Mouse (Mus musculus) lung, postnatal 10 days (tissue): ENCODE data around the gene Gls.

Experiments used
- DNase-seq: peaks from one replicate; pipeline ENCODE4 v3.0.0; 2021

The Gls gene

DNA sequence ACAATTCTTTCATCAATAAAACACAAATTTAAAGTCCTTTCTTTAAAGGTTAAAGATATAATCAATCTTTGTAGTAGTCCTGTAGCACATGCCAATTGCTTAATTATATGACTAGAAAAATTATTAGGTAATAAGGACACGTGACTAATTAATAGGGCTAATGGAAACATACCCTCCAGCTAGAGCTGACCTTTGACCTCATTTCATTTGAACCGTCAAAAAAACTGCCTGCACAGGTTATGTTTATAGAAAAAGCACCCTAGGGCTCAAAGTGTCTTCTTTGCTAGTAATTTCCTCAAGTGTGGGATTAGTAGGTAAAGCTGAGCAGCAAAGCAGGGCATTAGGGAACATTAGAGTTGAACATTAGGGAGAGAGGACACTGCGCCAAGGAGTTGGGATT is 9.2 kb upstream of the Gls start:
- no peak for DNase-seq

DNA sequence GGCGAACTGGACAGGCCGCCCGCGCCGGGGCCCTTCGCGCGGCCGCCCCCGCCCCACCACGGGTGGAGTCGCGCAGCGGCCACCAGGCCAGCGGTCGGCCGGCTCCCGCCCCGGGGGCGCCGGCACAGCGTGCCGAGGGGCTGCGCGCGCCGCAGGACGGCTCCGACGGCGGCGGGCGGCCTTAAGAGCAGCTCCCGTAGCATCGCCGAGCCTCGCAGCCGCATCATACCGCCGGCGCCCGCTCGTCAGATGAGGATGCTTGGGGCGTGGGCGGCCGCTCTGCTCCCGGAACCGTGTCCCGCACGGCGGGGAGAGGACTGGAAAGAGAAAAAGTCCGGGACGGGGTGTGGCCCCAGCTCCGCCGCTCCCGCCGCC is 279 bp downstream of the Gls start:
- DNase-seq: no peak

DNA sequence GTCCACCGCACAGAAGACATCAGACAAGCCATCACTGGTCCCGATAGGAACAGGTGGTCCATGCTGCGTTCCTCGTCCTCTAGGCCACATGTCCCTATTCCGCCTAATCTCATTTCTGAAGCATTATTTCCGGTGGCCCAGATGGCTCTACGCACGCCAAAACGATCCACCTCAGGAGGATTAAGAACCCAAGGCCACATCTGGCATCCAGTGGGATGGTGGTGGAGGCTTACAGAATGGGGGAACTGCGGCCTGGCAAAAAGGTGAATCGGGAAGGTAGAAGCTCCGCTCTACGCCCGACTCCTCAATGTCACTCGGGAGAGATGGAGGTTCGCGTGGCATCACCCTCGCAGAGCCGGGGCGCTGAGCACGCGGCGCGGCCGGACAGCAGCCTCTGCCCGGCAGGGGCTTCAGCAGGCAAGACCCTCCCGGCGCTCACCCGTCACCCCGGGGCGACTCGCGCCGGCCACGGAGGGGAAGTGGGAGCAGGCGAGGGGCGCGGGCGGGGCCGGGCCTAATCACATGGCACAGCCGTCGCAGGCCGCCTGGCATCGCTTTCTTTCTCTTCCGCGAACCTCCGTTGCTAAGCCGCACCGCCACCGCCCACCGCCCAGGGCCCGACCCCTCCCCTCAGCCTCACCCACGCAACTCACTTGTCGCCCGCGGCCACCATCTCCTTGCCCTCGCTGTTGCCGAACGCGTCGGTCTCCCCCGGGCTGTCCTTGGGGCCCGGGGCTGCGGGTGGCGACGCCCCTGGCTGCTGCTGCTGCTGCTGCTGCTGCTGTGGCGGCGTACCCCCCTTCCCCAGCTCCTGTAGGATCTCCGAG is 880 bp downstream of the Gls start:
- DNase-seq: peak; percentile 73

DNA sequence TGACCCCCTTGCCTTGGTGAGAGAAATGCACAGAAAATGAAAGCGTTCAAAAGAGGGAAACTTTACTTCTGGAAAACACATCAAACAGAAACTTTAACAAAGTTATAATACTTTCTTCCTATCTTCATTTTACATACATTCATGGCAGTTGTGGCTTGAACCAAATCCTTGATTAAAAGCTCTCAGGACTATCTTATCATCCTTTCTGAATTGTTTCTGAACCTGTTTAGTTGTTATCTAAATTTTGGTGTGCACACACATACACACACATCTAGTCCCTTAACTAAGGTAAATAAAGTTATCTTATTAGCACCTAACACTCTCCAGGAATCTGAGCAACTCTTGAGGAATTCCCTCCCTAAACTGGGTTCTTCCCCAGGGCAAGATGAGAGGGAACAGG is 2.6 kb downstream of the Gls start:
- DNase-seq: no peak

DNA sequence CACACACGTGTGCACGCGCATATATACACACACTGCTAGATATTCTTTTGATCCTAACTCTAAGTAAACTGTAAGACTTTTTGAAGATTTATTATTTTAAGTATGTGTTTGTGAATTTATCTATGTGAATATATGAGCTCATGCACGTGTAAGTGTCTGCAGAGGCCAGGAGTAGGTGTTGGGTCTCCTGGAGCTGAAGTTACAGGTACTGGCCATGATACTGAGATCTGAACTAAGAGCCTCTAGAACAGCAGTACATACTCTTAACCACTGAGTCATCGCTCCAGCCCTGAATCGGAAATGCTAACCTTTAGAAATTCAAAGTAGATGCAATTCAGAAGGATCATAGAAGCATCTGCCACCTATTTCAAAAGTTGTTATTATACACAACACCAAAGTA is 4.9 kb downstream of the Gls start:
- DNase-seq: no peak

DNA sequence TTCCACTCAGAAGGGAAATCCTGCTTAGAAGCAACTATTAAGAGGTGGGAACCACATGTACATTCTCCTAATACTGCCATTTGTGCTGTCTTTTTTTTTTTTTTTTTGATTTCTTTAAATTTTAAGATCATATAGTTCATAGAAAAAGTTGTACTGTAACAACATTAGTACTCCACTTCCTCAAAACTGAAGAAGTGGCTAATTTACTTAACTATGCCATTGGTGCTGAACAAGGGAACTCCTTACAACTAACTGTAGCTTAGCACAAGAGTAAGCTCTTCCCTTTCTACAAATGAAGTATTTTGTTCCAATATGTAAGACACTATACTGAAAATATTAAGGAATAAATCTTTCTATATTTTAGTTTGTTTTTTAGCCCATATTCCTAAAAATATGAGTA is 6.6 kb downstream of the Gls start:
- no peak for DNase-seq

DNA sequence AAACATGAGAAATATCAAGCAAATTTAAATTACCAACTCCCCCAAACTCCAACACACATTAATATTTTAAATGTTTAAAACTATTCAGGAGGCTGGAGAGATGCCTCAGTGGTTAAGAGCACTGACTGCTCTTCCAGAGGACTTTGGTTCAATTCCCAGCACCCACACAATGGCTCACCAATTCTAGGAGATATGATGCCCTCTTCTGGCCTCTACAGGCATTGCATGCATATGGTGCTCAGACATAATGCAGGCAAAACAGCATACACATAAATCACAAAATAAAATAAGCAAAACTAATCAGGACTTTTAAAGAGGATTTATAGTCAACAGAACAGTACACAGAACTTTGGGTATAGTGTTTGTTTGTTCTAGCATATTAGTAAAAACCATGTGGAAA is 16.3 kb downstream of the Gls start:
- no peak for DNase-seq

DNA sequence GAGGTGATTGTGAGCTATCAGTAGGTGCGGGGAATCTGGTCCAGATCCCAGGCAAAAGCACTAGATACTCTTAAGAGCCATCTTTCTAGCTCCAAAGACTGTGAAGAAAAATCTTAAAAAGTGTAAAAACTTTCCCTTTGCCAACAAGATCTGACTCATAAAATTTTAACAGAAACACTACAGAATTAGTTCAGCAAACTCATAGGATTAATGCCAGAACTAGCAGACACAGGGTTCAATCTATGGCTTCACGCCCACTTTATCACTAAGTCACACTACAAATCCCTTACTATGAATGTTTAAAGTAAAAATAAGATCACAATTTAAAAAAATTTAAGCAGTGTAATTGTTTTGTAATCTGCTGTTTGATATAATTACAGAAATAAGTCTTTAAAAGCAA is 50.0 kb downstream of the Gls start:
- DNase-seq: no peak

DNA sequence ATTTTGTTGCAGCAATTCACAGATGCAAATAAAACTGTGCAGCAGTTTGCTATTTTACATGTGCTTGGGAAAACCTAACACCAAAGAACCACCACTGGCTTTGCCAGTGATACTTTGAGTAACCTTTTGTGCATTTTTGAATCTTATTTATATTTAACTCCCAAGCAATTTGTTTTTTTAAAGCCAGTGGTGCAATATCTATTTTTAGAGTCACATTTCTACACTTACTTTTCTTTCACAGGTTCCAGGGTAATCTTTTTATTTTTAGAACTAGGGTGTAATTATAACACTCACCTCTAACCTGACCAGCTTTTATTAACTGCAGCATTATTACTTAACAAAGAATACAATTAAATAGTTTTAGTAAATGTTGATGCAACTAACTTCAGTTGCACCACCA is 51.0 kb downstream of the Gls start:
- no peak for DNase-seq

DNA sequence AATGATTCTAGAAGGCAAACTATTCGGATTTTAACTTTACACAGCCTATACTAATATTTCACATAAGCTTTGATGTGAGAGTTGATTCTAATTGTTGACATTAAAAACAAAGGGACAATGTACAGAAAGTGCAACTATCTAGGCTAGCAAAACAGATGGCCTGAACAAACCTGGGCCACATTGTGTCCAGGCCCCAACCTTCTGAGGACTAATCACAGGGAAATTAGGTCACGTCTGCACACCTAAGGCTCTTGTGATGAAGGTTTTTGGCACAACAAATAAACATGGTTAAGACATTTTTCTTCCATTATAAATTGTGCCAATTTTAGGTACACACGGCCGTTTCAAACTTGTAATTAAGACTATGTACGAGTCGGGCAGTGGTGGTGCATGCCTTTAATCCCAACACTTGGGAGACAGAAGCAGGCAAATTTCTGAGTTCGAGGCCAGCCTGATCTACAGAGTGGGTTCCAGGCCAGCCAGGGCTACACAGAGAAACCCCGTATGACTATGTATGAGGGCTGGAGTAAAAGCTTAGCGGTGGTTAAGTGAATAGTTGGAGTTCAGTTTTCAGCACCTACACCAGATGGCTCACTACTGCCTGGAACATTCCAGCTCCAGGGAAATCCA is 53.0 kb downstream of the Gls start:
- DNase-seq: no peak

DNA sequence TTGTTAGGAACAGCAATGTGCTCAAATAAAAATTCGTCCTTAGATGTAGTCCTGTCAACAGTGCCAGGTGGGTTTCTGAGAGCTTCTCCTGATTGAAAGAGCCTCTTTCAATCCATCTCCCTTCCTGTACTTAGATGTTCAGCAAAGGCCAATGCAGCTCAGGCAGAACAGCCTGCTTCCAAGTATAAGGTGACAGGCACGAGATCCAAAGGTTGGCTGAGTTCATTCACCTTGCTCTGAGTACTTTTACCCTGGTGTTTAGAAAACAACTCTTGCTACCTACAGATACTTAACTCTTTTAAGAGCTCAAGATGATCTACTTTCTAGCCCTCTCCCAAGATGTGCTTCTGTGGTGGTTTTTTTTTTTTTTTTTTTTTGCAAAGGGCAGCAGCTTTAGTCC is 56.0 kb downstream of the Gls start:
- DNase-seq: no peak

DNA sequence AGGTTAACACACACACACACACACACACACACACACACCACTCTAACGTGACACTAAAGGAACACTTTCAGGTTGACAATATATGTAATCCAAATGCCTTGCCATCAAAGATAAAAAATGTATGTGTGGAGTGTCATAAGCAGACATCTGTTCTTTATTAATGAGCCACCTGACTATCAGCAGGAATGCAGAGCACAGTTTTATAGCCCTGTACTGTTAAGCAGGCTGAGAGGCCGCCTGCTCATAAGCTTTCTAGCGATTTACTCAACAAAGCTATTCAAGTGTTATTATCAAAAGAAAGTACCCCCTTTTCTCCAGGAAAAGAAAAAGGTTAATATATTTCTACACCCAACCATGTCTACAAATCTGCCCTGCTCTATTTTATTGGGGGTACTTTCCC is 57.0 kb downstream of the Gls start:
- DNase-seq: no peak

DNA sequence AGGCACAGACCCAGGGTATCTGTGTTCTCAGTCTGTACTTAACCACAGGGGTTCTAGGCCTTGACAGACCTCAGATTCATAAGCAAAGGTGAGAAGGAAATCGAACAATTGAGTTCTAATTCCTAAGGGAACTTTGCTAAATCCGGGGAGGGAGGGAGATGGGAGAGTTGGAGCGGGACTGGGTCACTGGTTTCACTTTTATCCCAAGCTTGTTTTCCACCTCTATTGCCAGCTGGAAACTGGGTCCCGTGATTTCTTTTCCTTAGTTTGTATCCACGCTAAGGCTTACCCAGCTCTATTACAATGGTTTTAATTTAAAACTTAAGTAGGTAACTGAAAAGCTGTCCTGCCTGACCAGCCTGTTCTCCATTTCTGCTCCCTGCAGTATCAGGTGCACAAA is 57.7 kb downstream of the Gls start:
- no peak for DNase-seq

DNA sequence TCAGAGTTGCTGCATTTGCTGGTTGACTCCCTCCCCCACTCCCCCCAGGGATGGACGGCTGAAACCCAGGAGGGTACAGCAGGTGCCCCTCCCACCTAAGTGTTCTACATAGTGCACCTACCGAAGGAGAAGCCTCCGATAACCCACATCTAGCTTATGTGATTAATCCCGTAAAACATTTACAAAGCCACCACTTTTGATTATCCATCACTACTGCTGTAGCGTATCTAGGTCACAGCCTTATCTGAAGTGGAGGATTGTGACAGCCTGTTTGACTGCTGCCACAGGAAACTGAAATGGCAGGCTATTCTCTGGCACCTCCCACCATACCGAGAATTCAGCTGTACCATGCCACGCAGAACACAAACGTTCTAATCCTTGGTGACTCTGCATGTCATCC is 61.8 kb downstream of the Gls start:
- no peak for DNase-seq

DNA sequence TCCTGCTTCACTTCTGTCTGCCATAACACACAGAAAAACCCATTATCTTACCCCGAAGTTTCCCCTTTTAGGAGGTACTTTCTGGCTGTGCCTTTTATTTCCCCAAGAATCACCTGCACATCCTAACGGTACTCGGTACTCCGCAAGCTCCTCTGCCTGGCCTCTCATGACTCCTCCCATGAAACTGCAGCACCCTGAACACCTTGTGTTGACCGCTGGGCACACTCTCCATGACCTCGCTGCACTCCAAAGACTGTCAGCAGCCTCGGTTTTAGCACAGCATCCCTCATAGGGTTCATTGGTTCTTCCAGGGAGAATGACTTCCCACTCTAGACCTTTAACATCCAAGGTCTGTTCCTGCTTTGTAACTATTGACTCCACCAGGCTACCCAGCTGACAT is 62.3 kb downstream of the Gls start:
- no peak for DNase-seq

DNA sequence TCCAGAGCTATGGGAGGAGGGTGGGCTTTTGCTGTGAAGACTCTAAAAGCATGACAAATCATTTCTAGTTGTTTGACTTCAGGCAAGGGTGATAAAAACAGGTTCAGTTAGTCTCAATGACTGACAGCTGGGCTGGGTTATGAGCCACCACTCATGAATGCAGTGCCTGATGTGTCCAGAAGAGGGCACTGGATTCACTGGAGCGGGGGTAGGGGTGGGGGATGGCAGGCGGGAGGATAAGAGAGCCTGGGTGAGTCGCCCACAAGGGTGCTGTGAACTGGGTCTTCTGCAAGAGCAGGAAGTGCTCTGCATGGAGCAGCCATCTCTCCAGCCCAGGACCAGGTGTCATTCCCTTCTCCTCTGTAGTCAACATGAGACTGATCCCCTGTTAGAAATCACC is 63.0 kb downstream of the Gls start:
- DNase-seq: peak; percentile 42

DNA sequence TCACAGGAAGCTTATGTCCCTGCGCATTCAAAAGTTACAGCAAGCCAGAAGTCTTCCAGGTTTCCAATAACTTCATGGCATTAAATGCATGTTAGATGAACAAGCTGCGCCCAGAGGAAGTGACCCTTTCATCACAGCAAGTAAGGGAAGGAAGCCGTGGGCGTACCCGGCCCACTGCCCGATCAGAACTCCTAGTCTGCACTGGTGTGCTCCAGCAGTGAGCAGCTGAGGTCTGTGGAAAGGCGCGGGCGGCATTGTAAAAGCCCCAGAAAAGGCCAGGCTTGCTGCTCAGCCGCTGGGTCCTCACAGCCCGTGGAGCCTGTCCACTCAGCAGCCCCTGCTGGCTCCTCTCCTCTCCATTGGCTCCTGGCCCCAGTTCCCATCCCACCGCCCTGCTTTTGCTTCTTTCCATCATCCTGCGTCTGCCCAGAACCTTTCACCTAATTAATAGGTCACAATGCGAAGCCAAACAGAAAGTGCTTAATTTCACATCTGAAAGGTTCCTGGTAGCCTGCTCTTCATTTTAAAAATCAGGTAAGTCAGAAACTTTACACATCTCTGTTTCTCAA is 66.3 kb downstream of the Gls start:
- peak; percentile 30 for DNase-seq

DNA sequence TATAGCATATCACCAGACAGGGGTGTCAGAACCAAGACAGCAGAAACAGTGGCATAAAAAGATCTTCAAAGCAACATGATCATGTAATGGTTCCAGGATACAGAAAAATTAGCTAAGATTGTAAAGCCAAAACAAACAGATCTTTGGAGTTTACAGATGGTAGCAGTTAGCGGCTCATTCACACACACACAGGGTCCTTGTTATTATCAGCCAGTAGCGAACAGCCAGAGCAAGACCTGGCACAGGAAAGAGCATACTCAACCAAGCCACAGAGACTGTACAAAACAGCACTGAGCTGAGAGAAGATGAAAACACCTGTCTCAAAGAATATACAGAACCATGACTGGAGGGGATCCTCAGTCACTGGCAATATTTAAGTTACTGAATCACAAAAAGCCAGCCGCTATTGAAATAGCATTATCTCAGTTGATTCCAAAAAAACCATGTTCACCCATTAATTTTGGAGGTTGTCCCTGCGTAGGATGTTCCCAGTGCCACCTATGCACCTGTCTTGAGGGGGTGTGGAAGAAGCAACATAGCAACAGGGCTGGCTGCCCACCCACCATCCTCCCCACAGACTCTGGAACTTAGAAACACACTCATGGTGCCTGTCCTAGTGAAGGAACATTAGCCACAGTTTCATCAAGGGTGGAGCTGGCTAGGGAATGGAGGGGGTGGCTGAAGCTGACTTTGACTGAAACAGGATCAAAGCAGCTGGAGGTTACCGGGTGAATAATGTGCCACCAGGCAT is 69.2 kb downstream of the Gls start:
- no peak for DNase-seq

DNA sequence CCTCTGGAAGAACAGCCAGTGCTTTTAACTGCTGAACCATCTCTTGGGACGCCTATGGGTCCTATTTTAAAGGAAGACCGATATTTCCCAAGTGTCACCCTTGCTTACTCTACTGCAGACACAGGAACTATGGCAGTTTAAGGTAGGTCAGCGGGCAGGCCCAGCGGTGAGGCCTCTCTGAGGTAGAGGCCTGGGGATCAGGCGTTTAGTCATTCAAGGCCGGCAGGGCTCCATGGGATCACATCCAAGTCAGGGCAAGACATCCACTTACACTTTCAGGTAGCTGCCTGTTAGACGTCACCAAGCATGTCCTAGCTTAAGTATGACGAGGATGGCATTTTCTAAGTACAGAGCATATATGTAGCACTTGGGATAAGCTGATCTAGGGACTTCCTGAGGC is 71.9 kb downstream of the Gls start:
- DNase-seq: no peak

DNA sequence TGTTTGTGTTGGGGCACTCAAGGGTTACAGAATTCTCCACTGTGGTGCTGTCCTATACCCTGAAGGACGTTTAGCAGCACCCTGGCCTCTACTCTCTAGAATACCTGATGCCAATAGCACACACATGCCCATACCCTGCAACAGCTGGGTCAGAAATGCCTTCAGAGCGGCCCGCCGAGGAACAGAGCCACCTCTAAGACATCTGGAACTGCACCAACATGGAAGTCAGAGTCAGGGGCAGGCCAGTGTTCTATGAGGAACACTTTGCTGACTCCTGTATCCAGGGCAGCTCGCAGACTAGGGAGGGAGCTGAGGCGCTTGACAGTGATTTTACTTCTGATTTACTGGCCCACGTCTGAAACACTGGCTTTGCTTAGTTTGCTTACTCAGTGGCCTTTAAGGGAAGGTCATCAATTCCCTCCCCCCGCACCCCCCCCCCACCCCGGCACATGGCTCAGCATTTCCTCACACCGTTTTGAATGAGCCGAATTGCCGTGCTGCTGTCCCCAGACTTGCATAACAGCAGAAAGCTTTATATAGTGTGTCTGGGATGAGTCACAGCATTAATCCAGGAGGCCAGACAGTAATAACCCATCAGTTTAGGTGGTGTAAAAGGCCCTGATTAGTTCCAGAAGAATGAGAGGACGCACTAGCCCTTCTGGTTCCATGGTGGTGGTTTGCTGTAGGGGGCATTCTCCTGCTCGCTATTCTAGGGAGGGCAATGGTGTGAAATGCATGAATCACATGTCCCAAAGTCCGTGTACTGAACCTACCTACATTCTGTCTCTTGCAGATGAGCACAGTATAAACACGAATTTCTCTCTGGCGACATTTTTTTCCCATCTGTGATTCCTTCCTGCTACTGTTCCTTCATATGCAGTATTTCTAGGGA is 74.3 kb downstream of the Gls start:
- DNase-seq: no peak

DNA sequence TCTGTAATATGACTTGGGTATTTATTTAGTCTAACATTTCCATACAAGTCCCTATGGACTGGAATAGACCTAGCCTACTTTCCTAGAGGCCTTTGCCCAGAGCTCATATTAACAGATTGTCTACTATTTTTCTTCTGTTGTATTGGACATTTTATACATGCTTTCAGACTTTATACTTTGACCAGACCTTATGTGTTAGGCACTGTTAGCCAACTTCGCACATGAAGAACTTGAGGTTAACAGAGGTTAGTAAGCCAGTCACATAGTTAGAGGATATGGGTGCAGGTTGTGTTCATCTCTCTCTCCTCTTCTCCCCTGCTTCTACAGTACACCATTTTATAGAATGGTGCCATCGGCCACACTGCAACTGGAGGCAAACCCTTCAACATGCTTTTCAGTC is 75.0 kb downstream of the Gls start:
- DNase-seq: no peak

DNA sequence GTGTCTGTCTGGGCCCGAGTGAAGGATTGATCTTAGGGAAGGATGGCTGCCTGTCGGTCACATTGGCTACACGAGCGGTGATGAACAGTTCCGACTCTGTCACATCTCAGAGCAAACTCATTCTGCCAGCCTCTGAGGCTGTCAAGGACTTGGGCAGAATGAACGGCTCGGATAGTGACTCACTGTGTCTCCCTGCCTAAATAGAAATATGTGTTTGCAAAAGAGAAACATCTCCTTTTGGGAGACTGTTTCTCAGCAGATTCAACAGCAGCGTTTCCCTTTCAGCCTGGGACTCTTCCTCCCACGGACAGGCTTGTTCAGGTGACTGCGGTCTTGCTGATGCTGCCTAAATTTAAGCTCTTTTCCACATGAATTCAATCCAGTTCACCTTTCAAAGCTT is 76.7 kb downstream of the Gls start:
- no peak for DNase-seq

DNA sequence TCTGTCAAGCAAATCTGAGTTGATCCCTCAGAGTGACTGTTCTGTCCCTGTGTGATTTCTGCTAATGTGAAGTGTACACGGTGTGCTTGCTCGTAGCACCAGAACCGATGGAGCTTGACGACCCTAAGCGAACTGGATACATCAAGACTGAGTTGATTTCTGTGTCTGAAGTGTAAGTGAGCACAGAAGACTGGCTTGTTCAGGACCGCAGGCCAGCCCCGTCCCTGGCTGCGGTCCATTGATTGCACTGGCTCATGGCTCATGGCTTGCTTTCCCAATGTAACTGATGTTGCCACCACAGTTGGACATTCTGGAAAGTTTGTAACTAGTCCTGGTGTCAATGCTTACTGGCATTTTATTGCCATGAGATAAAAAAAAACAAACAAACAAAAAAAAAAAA is 78.1 kb downstream of the Gls start:
- peak; percentile 13 for DNase-seq
